Mouse (Mus musculus) B cell, adult 2 months (primary cell): ENCODE measurements around the gene Il18bp.
"Not testable (repeated sequence)": the region's sequence is repeated elsewhere in the genome, so short reads cannot be mapped to it uniquely, and the experiment has no call there.

Source experiments
- DNase-seq, 2 experiments: peaks; one replicate each; pipeline ENCODE4 v3.0.0; 2022

Gene Il18bp

GRCm38 (mm10) chr7:102018590-102018989 is at the start of gene Il18bp:
Il18bp (minus strand) TSS chr7:102018690.
- no peak for DNase-seq

GRCm38 (mm10) chr7:102066363-102066762 is 47.9 kb upstream of the Il18bp start:
- DNase-seq: no peak

DNA sequence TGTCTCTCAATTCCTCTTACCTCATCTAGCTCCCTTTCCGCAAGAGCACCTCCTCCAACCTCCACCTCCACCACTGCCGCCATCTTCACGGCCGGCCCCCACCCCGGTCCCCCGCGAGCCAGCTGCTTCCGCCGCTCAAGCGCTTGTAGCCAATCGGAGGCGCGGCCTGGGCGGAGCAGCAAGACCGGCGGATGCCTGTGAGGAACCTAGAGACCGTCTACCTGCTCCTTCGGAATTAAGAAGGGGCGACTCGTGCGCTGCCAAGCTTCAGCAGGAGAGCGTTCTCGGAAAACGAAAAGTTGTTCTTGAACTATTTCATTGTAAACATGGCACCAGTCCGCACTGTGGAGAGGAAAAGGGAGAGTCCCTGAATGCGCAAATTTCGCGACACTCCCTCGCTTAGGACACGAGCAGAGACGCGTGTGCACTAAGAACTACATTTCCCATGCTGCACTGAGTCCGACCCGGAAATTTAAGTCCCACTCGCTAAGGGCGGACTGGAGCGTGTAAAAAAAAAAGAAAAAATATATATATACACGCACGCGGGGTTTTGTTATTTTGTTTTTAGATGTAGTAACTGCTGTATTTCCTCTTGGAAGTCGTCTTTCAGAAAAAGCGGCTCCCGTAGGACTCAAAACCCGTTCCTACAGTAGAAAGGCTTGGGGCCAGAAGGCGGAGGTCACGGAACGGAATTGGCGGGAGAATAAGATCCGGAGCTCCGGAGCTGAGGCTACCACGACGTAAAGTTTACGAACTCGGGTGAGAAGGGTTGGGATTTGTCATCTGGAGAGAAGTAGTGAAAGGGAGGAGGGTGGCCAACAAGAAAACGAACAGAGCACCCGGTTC is 46.8 kb upstream of the Il18bp start, which contains the start of the genes Rnf121, Xndc1 and Xntrpc:
TSS of gene Rnf121 (minus strand) at position 424 of the 846 bp plus-strand sequence.
TSS of gene Xndc1 (plus strand) at position 466 of the 846 bp plus-strand sequence.
TSS of gene Xntrpc (plus strand) at position 668 of the 846 bp plus-strand sequence.
- peak; percentile 92 to 93 for DNase-seq

DNA sequence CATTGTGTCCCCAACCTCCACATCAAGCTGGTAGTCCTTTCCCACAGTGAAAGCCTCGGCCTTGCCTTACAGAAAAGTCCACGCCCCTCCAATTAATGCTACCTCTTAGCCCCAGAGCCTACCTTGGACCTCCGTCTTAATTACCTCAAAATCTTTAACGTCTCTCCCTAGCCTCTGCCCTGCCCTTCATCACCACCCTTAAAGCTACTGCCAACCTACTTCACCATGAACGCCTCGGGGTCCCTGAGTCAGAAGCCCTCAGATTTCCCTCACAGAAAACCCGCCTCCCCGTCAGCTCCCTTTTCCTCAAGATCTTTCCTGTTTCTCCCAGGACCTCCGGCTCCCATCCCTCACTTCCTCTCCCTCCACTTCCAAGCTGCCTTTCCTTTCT is 46.2 kb upstream of the Il18bp start:
- DNase-seq: no peak

DNA sequence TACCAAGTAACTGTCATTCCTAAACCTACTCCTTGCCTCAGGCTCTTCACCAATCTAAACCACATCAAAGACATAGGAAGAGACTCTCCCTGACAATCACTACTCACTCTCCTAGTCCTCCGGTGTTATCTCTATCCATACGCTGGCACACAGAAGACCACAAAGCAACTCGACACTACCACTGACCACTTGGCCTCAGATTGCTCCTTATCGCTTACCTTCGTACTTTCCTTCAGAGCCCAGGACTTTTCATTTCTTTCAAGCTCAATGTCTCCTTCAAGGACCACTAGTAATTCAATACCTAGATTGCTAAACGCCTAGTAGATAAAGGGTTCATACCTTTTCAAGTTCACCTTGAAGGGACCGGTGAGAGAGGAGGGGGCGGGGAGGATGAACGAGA is 45.4 kb upstream of the Il18bp start:
- no peak for DNase-seq

DNA sequence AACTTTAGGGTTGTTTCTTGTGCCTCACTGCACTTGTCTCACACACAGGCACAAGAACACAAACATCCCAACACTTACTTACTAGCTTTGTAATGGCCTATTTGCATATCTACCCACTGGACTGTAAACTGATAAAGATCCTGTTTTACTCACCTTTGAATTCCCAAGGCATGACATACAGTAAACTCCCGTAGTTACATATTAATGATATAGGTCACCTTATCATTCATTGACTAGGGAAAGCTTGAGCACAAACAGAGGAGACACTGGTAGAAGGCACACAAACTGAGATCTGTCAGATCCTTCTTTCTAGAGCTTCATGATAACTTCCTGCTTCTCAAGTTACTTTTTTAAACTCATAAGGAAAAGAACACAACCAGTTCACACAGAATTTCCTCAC is 43.7 kb upstream of the Il18bp start:
- no peak for DNase-seq

GRCm38 (mm10) chr7:102061353-102061752 is 42.9 kb upstream of the Il18bp start:
- no peak for DNase-seq

- peak; percentile 12 to 31 for DNase-seq
Observed at GRCm38 (mm10) chr7:102048524-102048923, 30.0 kb upstream of the Il18bp start.

DNA sequence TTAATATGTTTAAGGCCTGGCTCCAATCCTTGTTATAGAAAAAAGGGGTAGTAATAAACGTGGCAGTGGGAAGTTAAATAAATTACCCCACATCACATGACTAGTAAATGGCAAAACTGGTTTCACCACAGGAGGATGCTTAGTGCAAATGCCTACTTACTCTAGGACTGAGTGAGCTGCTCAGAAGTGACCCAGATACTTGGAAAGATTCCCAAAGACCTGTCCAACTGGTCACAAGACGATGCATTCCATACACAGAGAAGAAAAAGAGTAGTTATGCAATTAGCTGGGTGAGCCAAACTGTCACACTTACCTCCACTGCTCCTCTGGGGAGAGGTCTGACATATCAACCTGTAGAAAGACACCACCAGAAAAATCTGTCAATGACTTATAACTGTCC is 23.8 kb upstream of the Il18bp start:
- DNase-seq: no peak

- DNase-seq: no peak
Observed at GRCm38 (mm10) chr7:102037318-102037717, 18.8 kb upstream of the Il18bp start.

GRCm38 (mm10) chr7:102035534-102035933 is 17.0 kb upstream of the Il18bp start:
- DNase-seq: no peak

DNA sequence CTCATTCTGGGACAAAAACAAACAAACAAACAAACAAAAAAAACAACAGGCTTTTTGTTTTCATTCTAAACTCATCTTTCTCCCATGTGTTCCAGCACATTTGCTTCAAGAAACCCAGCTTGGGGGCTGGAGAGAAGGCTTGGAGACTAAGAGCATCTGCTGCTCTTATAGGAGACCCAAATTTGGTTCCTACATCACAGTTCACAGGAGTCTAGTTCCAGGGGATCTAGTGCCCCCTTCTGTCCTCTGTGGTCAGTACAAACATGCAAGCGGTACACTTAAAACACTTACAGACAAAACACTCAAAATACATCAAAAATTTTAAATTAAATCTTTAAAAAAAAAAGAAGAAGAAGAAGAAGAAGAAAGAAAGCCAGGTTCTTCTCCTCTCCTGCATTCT is 16.4 kb upstream of the Il18bp start:
- peak; percentile 8 to 22 for DNase-seq

DNA sequence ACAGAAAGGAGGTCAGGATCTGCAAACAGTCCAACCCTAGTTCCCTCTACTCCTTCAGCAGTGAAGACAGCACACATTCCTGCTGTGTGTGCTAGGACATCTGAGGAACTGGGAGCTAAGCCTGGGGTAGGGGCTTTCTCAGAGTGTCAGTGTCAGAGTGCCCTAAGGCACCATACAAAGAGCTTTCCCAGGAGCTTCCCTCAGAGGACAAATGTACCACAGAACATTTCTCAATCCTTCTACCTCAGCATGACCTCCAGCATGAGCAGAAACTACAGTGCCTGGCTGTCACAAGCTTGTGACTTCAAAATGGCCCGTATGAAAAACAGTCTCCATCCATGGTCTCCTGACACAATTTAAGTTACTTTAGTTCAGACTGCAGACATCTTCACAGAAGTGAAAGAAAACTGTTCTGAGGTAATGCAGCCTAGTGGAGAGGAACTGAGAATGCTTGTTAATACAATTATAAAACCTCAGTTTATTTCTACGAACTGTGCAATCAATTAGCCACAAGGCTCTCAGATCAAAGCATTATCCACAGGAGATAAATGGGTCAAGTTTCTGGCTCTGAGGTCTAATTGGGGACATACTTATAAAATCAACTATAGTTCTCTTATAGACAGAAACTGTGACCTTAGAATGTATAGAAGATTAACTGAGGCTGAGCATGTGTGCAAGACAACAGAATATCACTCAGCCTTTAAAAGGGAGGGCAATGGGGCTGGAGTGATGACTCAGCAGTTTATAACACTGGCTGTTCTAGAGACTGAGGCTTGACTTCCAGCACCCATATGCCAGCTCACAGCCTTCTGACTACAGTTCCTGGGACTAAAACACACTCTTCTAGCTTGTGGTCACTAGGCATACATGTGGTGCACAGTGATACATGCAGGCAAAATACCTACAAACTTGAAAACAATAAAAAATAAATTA is 7.0 kb upstream of the Il18bp start:
- no peak for DNase-seq

GRCm38 (mm10) chr7:102023821-102024220 is 5.3 kb upstream of the Il18bp start:
- DNase-seq: no peak

GRCm38 (mm10) chr7:102020934-102021333 is 2.4 kb upstream of the Il18bp start:
- DNase-seq: not testable (repeated sequence)

- no peak for DNase-seq
Observed at GRCm38 (mm10) chr7:102019362-102019761, 872 bp upstream of the Il18bp start.

GRCm38 (mm10) chr7:102018034-102018433 is 456 bp downstream of the Il18bp start:
- no peak for DNase-seq

- DNase-seq: no peak
Observed at GRCm38 (mm10) chr7:102017452-102017851, 1.0 kb downstream of the Il18bp start.

DNA sequence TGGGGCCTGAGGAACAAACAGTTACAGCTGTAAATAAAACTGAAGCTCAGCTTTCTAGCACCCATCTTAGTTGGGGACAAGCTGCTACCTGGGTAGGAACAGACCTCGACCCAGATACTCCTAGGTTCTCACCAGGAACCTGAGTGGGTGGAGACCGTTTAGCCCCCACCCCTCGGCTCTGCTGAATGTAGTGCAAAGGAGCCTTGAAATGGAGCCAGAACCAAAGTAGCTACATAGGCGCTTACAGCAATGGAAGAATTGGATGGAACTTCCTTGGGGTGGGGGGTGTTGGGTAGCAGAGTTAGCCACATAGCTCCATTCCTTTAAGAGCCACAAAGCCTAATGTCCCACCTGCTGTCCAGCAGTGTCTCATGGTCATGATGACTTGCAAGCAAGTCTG is 1.6 kb downstream of the Il18bp start:
- no peak for DNase-seq

- no peak for DNase-seq
Observed at GRCm38 (mm10) chr7:102014995-102015394, 3.5 kb downstream of the Il18bp start.

- no peak for DNase-seq
Observed at GRCm38 (mm10) chr7:102013416-102013815, 5.1 kb downstream of the Il18bp start.

GRCm38 (mm10) chr7:102011855-102012254 is 6.6 kb downstream of the Il18bp start:
- no peak for DNase-seq

DNA sequence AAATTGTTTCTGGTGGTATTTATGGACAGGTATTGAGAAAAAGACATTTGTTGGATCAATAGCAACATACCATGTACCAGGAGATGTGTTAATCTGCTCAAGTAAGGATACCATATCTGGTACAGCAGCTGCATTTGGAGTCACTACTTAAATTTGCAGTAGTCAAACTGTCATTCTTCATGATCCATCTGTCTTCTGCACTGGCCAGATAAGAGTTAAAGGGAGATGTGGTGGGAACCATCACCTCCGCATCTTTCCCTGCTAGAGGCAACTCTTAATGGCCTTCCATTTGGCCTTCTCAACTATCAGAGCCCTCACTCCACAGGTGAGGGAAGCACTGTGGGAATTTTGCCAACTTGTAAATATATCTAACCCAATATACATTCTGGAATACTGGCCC is 12.0 kb downstream of the Il18bp start:
- no peak for DNase-seq
